Mouse (Mus musculus) limb, embryonic 10.5 days (tissue): ENCODE results near the gene Anxa11. TPM values are rescaled to one million over a fixed set of nuclear protein-coding genes. Genes with fewer than 3 reads are reported as not detected.
"Not testable (repeated sequence)": the region's sequence is repeated elsewhere in the genome, so short reads cannot be mapped to it uniquely, and the experiment has no call there.

Experiments
- DNase-seq: peaks from one replicate; pipeline ENCODE4 v3.0.0-alpha.2; 2017; ENCODE audit warnings: low spot score
- H3K27ac ChIP-seq: fragments of 300-500 bp; sonication (generic); 2 replicates; pipeline ENCODE4 v1.5.1; 2016; ENCODE audit warnings: mild to moderate bottlenecking
- H3K27me3 ChIP-seq: fragments of 300-500 bp; sonication (generic); 2 replicates; pipeline ENCODE4 v1.6.1; 2016; ENCODE audit warnings: low read depth, mild to moderate bottlenecking; ENCODE audit not compliant: poor library complexity, severe bottlenecking
- H3K36me3 ChIP-seq: fragments of 300-500 bp; sonication (generic); 2 replicates; pipeline ENCODE4 v1.6.1; 2016; ENCODE audit warnings: mild to moderate bottlenecking, moderate library complexity
- H3K4me1 ChIP-seq: fragments of 300-500 bp; sonication (generic); 2 replicates; pipeline ENCODE4 v1.6.1; 2016
- H3K4me3 ChIP-seq: fragments of 300-500 bp; sonication (generic); 2 replicates; pipeline ENCODE4 v1.5.1; 2016; ENCODE audit warnings: mild to moderate bottlenecking, moderate library complexity
- H3K9me3 ChIP-seq: fragments of 300-500 bp; sonication (generic); replicated peaks from 2 replicates; pipeline ENCODE4 v1.6.1; 2016; ENCODE audit warnings: mild to moderate bottlenecking
- whole genome bisulfite sequencing: fragments of 180-500 bp; shearing (Covaris S2); methylation state at CpG from one replicate; pipeline ENCODE4 v1.1.7; 2016; 5-methylcytosine and 5-hydroxymethylcytosine counted together
- polyA plus RNA-seq: library from polyadenylated mRNA; unstranded; fragments of >200 nt; fragmentation: Nextera tagmentation; extraction: Ambion mirVana; gene quantifications from 2 replicates; pipeline ENCODE4 v1.2.1, GENCODE M21; 2016

The Anxa11 gene
- 3.7 and 6.4 TPM in 2 replicates for polyA plus RNA-seq

DNA sequence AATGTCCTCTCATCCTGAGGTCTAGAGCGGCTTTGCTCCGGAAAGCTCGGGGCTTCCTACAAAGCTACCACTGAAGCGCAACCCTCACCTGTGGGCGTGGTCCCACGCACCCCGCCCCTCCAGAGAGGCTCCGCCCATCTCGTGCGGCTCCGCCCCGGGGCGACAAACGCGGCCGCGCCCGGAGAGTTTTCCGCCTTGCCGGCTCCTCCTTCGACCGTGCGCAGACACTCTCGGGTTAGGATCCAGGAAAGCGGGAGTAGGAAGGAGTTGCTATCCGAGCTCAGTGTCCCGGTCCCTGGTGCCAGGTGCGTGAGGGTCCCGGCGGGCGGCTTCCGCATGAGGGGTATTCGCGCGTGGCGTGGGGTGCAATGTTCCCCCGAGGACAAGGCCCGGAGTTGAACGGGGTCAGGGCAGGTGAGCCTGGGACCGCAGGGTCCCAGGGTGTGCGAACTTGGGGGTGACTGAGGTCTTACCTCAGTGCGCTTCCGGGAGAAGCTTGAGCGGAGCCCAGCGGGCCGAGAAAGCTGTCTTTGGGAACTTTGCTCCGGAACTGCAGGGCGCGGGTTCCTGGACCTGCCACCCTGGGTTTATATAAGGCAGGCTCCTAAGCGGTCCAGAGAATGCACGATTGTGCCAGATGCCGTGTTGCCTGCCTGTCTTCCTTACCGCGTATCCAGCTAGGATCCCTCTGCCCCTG, at the start of gene Anxa11:
TSS of gene Anxa11 (plus strand) at position 166 of the 697 bp plus-strand sequence.
- under 1% methylated on average over 54 of the region's 54 CpGs for WGBS
- peak; percentile 84 for DNase-seq
- Histone ChIP-seq H3K4me1 (peaks cover 18% of the 10 kb centered on the region), H3K9me3 (no peaks in the 10 kb centered on the region), H3K27ac (peak within 1 kb of the TSS; percentile 58), H3K27me3 (peaks cover 60% of the 10 kb centered on the region), H3K36me3 (no peaks in the 10 kb centered on the region), H3K4me3 (peak within 1 kb of the TSS; percentile 69)

DNA sequence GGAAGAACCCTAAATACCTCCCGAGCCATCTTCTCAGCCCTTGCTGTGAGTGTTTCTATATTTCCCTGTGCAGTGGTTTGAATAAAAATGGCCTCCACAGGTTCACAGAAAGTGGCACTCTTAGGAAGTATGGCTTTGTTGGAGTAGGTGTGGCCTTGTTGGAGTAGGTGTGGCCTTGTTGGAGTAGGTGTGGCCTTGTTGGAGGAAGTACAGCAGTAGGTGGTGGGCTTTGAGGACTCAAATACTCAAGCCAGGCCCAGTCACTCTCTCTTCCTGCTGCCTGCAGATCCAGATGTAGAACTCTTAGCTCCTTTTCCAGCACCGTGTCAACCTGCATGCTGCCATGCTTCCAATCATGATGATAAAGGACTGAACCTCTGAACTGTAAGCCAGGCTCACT, 47.6 kb upstream of the Anxa11 start:
- Histone ChIP-seq H3K27me3 (peaks cover 2% of the 10 kb centered on the region), H3K9me3 (no peaks in the 10 kb centered on the region), H3K36me3 (no peaks in the 10 kb centered on the region), H3K4me3 (no peak overlapping the region), H3K4me1 (peaks cover 21% of the 10 kb centered on the region), H3K27ac (no peak overlapping the region)
- WGBS: 94% methylated on average over 2 of the region's 2 CpGs
- DNase-seq: no peak

DNA sequence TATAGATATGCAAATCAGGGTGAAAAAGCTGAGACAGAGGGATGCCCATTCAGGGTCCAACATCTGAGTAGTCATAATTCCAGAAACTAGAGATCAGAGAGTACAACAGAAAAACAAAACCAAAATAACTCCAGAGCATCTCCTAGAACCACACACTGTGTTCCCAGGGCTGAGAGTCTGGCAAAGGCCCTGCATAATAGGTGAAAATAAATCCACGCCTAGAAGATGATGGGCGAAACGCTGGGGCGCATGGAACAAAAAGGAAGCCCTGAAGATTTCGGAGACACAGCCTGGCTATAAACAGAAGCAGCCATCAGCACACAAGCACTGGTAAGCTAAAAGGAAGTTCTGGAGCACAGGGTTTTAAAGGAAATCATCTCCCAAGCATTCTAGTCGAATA, 46.9 kb upstream of the Anxa11 start:
- Histone ChIP-seq H3K27me3 (peaks cover 9% of the 10 kb centered on the region), H3K9me3 (no peaks in the 10 kb centered on the region), H3K4me3 (no peak overlapping the region), H3K4me1 (peaks cover 24% of the 10 kb centered on the region), H3K36me3 (no peaks in the 10 kb centered on the region), H3K27ac (peak overlapping the region; percentile 61; the same call in 1 of the 2 replicates)
- 82% methylated on average over 6 of the region's 6 CpGs for WGBS
- DNase-seq: no peak

DNA sequence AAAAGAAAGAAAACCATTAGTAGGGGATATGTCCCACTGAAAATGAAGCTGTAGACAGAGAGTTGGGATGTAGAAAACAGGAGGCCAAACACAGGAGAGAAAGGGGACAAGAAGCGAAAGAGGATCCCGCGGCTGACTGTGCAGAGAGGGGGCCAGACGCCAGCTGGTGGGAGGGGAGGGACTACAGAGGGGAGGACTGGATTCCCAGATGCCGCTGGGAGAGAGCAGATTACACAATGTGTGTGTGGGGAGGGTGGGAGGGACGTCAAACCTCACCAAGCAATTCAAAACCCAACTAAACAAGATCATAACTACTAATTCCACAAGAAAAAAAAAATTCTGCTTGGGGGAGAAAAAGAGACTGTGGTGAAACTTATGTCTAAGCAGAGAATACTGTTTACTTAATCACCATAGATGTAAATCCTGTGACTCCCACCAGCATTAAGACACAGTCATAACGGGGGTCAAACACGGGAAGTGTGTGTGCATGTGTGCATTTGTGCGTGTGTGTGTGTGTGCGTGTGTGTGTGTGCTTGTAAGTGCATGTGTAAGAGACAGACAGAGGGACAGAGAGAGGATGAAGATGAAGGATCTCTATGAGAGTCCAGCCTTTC, 46.3 kb upstream of the Anxa11 start:
- Histone ChIP-seq H3K36me3 (no peaks in the 10 kb centered on the region), H3K4me1 (peaks cover 27% of the 10 kb centered on the region), H3K27ac (peak overlapping the region; percentile 79), H3K9me3 (no peaks in the 10 kb centered on the region), H3K27me3 (peaks cover 9% of the 10 kb centered on the region), H3K4me3 (no peak overlapping the region)
- WGBS: 36% methylated on average over 10 of the region's 10 CpGs
- peak; percentile 61 for DNase-seq

DNA sequence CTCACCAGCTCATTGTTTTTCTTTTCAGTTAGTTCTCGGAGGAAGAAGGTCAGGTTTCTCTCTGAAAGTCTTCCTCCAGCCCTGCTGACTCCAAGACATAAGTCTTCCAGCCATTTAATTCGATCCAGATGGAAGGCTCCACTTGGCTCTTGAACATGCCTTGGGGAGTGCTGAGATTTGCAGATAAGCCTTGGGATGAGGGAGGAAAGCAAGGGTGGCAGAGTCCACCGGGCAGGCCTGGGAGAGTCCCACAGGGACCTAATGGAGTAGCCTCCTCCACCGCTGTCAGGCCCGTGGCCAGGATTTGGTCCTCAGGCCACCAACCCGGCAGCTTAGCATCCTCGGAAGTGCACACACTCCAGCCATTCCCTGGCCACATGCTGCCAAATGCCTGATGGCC, 45.3 kb upstream of the Anxa11 start:
- peaks cover 27% of the 10 kb centered on the region for H3K4me1 ChIP-seq
- no peaks in the 10 kb centered on the region for H3K36me3 ChIP-seq
- H3K4me3 ChIP-seq: peak overlapping the region; percentile 24
- peak overlapping the region; percentile 79 for H3K27ac ChIP-seq
- H3K9me3 ChIP-seq: no peaks in the 10 kb centered on the region
- peaks cover 9% of the 10 kb centered on the region for H3K27me3 ChIP-seq
- DNase-seq: peak; percentile 47
- 45% methylated on average over 7 of the region's 7 CpGs for whole genome bisulfite sequencing

DNA sequence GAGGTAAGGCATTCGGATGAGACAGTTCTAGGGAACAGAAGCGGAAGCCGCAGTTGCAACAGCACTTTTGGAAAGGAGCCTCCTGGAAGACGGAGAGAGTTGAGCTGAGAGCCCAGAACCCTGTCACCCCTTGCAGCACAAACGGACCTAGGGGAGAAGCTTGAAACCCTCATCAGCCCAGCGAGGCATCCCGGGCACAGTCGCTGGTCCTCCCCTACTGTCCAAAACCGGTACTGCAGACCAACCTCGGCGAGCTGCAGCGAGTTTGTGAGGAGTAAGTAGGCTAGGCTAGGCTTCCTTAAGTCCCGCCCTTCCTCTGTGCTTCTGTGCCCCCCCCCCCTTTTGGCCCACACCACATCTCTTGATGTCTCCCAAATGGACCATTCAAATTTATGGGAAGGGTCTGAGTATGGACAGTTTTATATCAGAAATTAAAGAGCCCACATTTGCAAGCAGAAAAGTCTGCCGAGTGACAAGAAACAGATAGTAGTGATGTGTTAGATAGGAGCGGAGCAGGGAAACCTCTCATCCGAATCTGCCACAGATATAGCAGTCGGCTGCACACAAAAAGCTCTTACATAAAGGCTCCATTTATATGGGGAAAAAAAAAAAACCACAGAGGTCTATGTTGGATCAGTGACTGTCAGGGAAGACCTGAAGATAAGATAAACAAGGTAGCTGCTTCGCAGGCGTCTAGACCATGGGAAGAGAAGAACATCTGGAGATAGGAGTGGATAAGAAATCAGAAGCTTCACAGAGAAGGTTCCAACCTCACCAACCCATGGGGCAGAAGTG, 41.6 kb upstream of the Anxa11 start:
- WGBS: 25% methylated on average over 19 of the region's 19 CpGs
- peaks cover 9% of the 10 kb centered on the region for H3K27me3 ChIP-seq

DNA sequence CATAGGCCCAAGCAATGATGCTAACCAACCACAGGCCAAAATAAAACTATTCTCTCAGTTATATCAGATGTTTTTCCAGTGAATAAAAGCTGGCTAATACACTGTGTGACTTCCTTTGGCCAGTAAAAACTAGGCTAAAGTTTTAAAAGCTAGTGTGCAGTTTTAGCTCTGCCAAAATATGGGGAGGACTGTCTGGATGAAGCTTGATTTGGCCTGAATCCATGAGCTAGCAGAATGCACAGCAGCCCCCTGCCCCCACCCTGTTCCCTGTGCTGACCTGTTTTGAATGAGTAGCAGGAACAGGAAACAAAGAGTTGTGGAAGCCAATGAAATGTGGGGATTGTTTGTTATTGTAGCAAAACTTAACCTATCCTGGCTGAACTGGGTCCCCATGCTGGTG, 39.4 kb upstream of the Anxa11 start:
- no peak overlapping the region for H3K27ac ChIP-seq
- no peaks in the 10 kb centered on the region for H3K36me3 ChIP-seq
- H3K27me3 ChIP-seq: peaks cover 9% of the 10 kb centered on the region
- H3K9me3 ChIP-seq: no peaks in the 10 kb centered on the region
- H3K4me3 ChIP-seq: no peak overlapping the region
- H3K4me1 ChIP-seq: peaks cover 26% of the 10 kb centered on the region
- no peak for DNase-seq

More for the DNA sequence above, 41.6 kb upstream of the Anxa11 start:
- Histone ChIP-seq H3K4me1 (peaks cover 34% of the 10 kb centered on the region), H3K27ac (no peak overlapping the region), H3K36me3 (no peaks in the 10 kb centered on the region), H3K9me3 (no peaks in the 10 kb centered on the region), H3K4me3 (no peak overlapping the region)
- peak; percentile 92 for DNase-seq

DNA sequence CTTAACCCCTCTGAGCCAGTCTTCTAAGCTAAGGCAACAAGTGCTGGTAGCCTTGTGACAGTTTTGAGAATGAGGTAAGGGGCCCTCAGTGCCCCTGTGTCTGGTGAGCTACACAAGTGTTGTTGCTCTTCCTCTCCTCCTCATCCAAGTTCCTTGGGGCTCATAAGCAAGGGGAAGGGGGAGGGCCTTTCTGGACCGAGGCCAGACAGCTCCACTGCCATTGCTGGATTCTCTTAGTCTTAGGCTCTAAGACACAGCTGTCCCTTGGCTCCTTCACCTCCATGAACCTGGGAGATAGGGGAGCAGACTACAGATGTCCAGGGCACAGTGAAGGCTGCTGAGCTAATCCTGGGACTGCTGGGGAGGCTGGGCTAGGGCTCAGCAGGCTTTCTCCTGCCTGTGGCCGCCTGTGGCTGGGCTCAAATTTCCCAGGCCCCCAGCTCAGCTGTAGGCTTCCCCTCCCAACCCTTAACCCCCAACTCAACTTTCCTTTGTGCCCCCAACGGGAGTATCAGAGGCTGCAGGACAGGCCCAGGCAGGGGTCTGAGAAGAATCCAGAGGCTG, 38.6 kb upstream of the Anxa11 start:
- Histone ChIP-seq H3K36me3 (no peaks in the 10 kb centered on the region), H3K27ac (peak overlapping the region; percentile 63), H3K4me1 (peaks cover 26% of the 10 kb centered on the region), H3K9me3 (no peaks in the 10 kb centered on the region), H3K27me3 (peaks cover 9% of the 10 kb centered on the region), H3K4me3 (no peak overlapping the region)
- no peak for DNase-seq
- 36% methylated on average over 3 of the region's 3 CpGs for WGBS

DNA sequence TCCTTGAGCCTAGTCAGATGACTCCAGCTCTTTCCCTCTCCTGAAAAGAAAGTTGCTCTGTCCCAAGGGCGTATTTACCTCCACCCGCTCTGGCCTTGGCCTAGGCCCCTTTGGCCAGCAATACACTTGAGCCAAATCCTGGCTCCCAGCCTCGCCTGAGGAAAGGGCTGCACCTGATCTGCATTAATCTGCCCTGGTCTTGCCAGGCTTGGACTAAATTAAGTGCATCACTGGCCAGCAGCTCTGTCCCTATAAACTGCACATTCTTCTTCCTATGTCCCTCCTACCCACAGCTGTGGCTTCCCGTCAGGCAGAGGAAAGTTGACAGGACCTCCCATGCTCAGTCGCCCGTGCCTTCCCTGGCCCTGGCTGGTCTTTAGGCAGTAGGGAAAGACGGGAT, 36.1 kb upstream of the Anxa11 start:
- H3K27ac ChIP-seq: peak overlapping the region; percentile 16; the same call in 1 of the 2 replicates
- peaks cover 19% of the 10 kb centered on the region for H3K4me1 ChIP-seq
- no peaks in the 10 kb centered on the region for H3K27me3 ChIP-seq
- H3K36me3 ChIP-seq: no peaks in the 10 kb centered on the region
- DNase-seq: no peak
- 61% methylated on average over 7 of the region's 7 CpGs for WGBS
- H3K9me3 ChIP-seq: no peaks in the 10 kb centered on the region
- no peak overlapping the region for H3K4me3 ChIP-seq

DNA sequence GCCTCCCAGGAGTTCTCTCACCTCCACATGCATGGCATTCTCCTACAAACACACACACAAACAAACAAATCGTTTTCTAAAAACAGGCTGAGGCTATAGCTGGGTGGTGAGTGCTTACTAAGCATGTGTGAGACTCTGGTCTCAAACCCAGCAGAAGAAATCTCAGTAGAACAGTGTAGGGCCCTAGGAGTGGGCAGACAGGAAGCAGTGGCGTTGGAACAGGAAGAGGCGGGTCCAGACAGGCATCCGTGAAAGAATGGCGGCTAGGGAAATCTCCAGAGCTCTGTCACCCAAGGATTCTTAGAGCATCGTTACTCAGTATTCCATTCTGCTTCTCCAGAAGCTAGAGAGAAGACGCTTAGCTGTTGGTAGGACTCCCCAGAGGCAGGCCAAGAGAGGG, 35.4 kb upstream of the Anxa11 start:
- Histone ChIP-seq H3K9me3 (no peaks in the 10 kb centered on the region), H3K27me3 (no peaks in the 10 kb centered on the region), H3K36me3 (no peaks in the 10 kb centered on the region), H3K27ac (no peak overlapping the region), H3K4me3 (no peak overlapping the region), H3K4me1 (peaks cover 19% of the 10 kb centered on the region)
- no peak for DNase-seq
- 93% methylated on average over 7 of the region's 7 CpGs for WGBS

DNA sequence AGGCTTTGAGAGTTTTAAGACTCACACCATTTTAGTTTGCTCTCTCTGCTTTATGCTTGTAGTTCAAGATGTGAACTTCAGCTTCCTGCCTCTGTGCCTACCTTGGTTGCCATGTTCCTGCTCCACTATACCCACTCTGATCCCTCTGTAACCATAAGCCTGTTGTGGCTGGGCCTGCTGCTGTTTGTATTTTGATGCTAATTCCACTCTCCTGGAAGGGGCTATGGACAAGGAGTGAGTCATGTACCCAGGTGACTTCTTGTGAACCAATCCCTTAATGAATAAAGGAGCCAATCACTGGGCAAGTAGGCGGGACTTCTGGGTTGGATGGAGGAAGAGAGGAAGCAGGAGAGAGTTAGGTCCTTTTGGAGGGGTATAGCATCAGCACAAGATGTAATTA, 30.9 kb upstream of the Anxa11 start:
- WGBS: 61% methylated on average over 1 of the region's 1 CpGs
- H3K4me1 ChIP-seq, H3K27me3 ChIP-seq, H3K4me3 ChIP-seq, H3K9me3 ChIP-seq, H3K27ac ChIP-seq, H3K36me3 ChIP-seq, DNase-seq: not testable (repeated sequence)

DNA sequence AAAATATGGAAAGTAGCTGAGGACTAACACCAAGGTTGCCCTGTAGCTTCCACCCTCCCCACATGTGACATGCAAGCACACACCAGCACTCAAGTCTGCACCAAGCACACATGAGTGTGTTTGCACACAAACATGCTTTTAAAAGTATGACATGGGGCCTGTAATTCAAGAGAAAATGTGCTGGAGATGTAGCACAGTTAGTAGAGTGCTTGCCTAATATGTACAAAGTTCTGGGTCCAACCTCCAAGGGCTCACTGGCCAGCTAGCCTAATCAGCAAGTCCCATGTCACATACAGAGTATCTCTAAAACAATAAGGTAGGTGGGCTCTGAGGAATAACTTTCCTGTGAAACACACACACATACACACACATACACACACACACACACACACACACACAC, 27.8 kb upstream of the Anxa11 start:
- Histone ChIP-seq H3K4me1 (peaks cover 5% of the 10 kb centered on the region), H3K27ac (no peak overlapping the region), H3K36me3 (no peaks in the 10 kb centered on the region), H3K27me3 (no peaks in the 10 kb centered on the region), H3K4me3 (no peak overlapping the region), H3K9me3 (no peaks in the 10 kb centered on the region)
- DNase-seq: no peak

DNA sequence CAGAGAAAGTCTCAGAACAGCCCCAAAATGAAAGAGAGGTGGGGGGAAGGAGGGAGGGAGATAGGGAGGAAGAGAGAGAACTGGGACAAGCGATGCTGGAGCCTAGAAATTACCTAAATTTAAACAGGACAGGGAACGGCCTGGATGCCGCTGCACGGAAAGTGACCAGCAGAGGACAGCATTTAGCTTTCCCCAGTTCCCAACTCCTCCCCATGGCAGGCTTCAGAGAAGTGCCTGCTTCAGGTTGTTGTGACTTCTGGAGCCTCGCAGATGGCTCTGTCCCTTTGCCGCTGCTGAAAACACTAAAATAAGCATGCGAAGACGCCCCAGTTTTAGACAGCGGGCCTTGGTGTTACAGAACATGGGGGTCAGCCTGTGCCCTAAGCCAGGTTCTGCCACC, 25.5 kb upstream of the Anxa11 start:
- DNase-seq: peak; percentile 73
- 12% methylated on average over 9 of the region's 9 CpGs for WGBS

More for the DNA sequence above, 25.5 kb upstream of the Anxa11 start:
- H3K36me3 ChIP-seq: no peaks in the 10 kb centered on the region
- H3K4me3 ChIP-seq: no peak overlapping the region
- peaks cover 5% of the 10 kb centered on the region for H3K4me1 ChIP-seq
- H3K9me3 ChIP-seq: no peaks in the 10 kb centered on the region
- no peaks in the 10 kb centered on the region for H3K27me3 ChIP-seq
- no peak overlapping the region for H3K27ac ChIP-seq
